Mouse (Mus musculus) megakaryocyte, adult 5-6 weeks (primary cell): Measurements from ENCODE around the gene Ace. TPM values are rescaled to one million over a fixed set of nuclear protein-coding genes. Genes with fewer than 3 reads are reported as not detected.

ENCODE experiments used
- ATAC-seq: 2 replicates; pipeline ENCODE4 v1.8.0; 2016; ENCODE audit warnings: mild to moderate bottlenecking, inconsistent platforms; ENCODE audit not compliant: poor library complexity, severe bottlenecking
- total RNA-seq, 2 experiments: library from RNA; stranded (forward) in 1 of 2; stranded (reverse) in 1 of 2; fragments of 153-499, 151-499 nt in 1 of 2; fragments of 221-1000, 200-1000 nt in 1 of 2; gene quantifications; 2 replicates each; pipeline versions ENCODE4 v1.2.3 to v1.2.4; 2015 to 2017

Ace gene
- 7.3 and 9.0 TPM in 2 replicates for total RNA-seq (2015)
- 3.2 and 6.9 TPM in 2 replicates for total RNA-seq (2017)

GRCm38 (mm10) chr11:105967741-105968574 lies at the start of gene Ace:
Gene Ace (plus strand): TSS chr11:105967945.
- ATAC-seq = peak; percentile 52; the same call in 1 of the 2 replicates

- no peak for ATAC-seq
These were observed 47.5 kb upstream of the Ace start for GRCm38 (mm10) chr11:105920098-105920785.

- ATAC-seq = no peak
These were observed 46.9 kb upstream of the Ace start for GRCm38 (mm10) chr11:105920836-105921235.

GRCm38 (mm10) chr11:105921275-105921674 lies 46.5 kb upstream of the Ace start:
- no peak for ATAC-seq

GRCm38 (mm10) chr11:105922769-105923663 lies 44.7 kb upstream of the Ace start:
- no peak for ATAC-seq

GRCm38 (mm10) chr11:105927065-105928030 lies 40.4 kb upstream of the Ace start:
- ATAC-seq = peak; percentile 96

- ATAC-seq = no peak
These were observed 39.6 kb upstream of the Ace start for GRCm38 (mm10) chr11:105928171-105928570.

- no peak for ATAC-seq
These were observed 36.4 kb upstream of the Ace start for GRCm38 (mm10) chr11:105931380-105931779.

- no peak for ATAC-seq
These were observed 34.0 kb upstream of the Ace start for GRCm38 (mm10) chr11:105933746-105934145.

- no peak for ATAC-seq
These were observed 33.4 kb upstream of the Ace start for GRCm38 (mm10) chr11:105934303-105934711.

- ATAC-seq = no peak
These were observed 32.9 kb upstream of the Ace start for GRCm38 (mm10) chr11:105934816-105935215.

GRCm38 (mm10) chr11:105935496-105935895 lies 32.2 kb upstream of the Ace start:
- ATAC-seq = no peak

- no peak for ATAC-seq
These were observed 31.5 kb upstream of the Ace start for GRCm38 (mm10) chr11:105936200-105936599.

- no peak for ATAC-seq
These were observed 30.8 kb upstream of the Ace start for GRCm38 (mm10) chr11:105936974-105937373.

- ATAC-seq = no peak
These were observed 29.0 kb upstream of the Ace start for GRCm38 (mm10) chr11:105938771-105939170.

GRCm38 (mm10) chr11:105941973-105942372 lies 25.8 kb upstream of the Ace start:
- ATAC-seq = no peak

- ATAC-seq = peak; percentile 13; the same call in 1 of the 2 replicates
These were observed 24.3 kb upstream of the Ace start for GRCm38 (mm10) chr11:105943133-105944102.

- ATAC-seq = peak; percentile 63
These were observed 23.6 kb upstream of the Ace start for GRCm38 (mm10) chr11:105944126-105944621.
